Mouse (Mus musculus) heart, embryonic 14.5 days (tissue): Measurements from ENCODE around the gene Tbx21. TPM values are rescaled to one million over a fixed set of nuclear protein-coding genes. Genes with fewer than 3 reads are reported as not detected.
A peak's percentile ranks its signal among the peaks of the same experiment; 100 is the strongest.

Experiments
- ATAC-seq: fragments of 200-750 bp; cut with Nextera tagmentation; 2 replicates; pipeline ENCODE4 v1.8.0; 2017; ENCODE audit warnings: low read depth, moderate TSS enrichment; ENCODE audit not compliant: insufficient number of reproducible peaks, insufficient read depth, low FRiP score
- H3K27ac ChIP-seq, 2 experiments: fragments of 200-500 bp in 1 of 2; fragments of 300-500 bp in 1 of 2; sonication (generic) in 1 of 2; replicated peaks in 1 of 2; 2 replicates each; pipeline ENCODE4 v1.5.1; 2012 to 2014; ENCODE audit warnings: low read depth in 2 of 2, low read length in 2 of 2, control low read depth in 1 of 2, mild to moderate bottlenecking in 1 of 2, mixed read lengths in 1 of 2; ENCODE audit not compliant: control insufficient read depth in 1 of 2, insufficient read depth in 1 of 2
- H3K27me3 ChIP-seq: fragments of 300-500 bp; sonication (generic); 2 replicates; pipeline ENCODE4 v1.6.1; 2014; ENCODE audit warnings: mild to moderate bottlenecking, low read length, control low read depth; ENCODE audit not compliant: control insufficient read depth, insufficient read depth
- H3K36me3 ChIP-seq: fragments of 300-500 bp; sonication (generic); 2 replicates; pipeline ENCODE4 v1.6.1; 2014; ENCODE audit warnings: mild to moderate bottlenecking, control low read depth, low read length, mixed read lengths; ENCODE audit not compliant: control insufficient read depth, insufficient read depth
- H3K4me1 ChIP-seq, 2 experiments: fragments of 200-500 bp in 1 of 2; fragments of 300-500 bp in 1 of 2; sonication (generic) in 1 of 2; 2 replicates each; pipeline ENCODE4 v1.6.1; 2012 to 2014; ENCODE audit warnings: low read length in 2 of 2, control low read depth in 1 of 2, mixed read lengths in 1 of 2; ENCODE audit not compliant: control insufficient read depth in 2 of 2, insufficient read depth in 2 of 2
- H3K4me2 ChIP-seq: fragments of 300-500 bp; sonication (generic); 2 replicates; pipeline ENCODE4 v1.6.1; 2014; ENCODE audit warnings: mild to moderate bottlenecking, low read length
- H3K4me3 ChIP-seq, 2 experiments: fragments of 200-500 bp in 1 of 2; fragments of 300-500 bp in 1 of 2; sonication (generic) in 1 of 2; 2 replicates each; pipeline ENCODE4 v1.5.1; 2012 to 2014; ENCODE audit warnings: low read length in 2 of 2, mild to moderate bottlenecking in 2 of 2, control low read depth in 1 of 2, low read depth in 1 of 2, moderate library complexity in 1 of 2; ENCODE audit not compliant: control insufficient read depth in 1 of 2, insufficient read depth in 1 of 2
- H3K9ac ChIP-seq: fragments of 300-500 bp; sonication (generic); 2 replicates; pipeline ENCODE4 v1.6.1; 2014; ENCODE audit warnings: mild to moderate bottlenecking, low read length
- H3K9me3 ChIP-seq: fragments of 300-500 bp; sonication (generic); 2 replicates; pipeline ENCODE4 v1.6.1; 2016; ENCODE audit warnings: low read length, control low read depth; ENCODE audit not compliant: control insufficient read depth
- WGBS: fragments of 180-500 bp; shearing (Covaris S2); extraction: QIAGEN DNeasy Blood & Tissue Kit; methylation state at CpG from one replicate; pipeline ENCODE4 v1.1.7; 2014; 5-methylcytosine and 5-hydroxymethylcytosine counted together
- polyA plus RNA-seq: library from polyadenylated mRNA; unstranded; fragments of >200 nt; fragmentation: Nextera tagmentation; extraction: Ambion mirVana; gene quantifications from 2 replicates; pipeline ENCODE4 v1.2.1, GENCODE M21; 2014

Tbx21 gene
- polyA plus RNA-seq: 0.08 TPM in 1 of 2 replicates, not detected in the other

- H3K27me3 ChIP-seq: peaks cover 70% of the 10 kb centered on the region
- H3K9ac ChIP-seq: peak within 1 kb of the TSS; percentile 30; the same call in 1 of the 2 replicates
- H3K4me3 ChIP-seq: peak within 1 kb of the TSS; percentile 35 to 46
- H3K36me3 ChIP-seq: no peaks in the 10 kb centered on the region
- under 1% methylated on average over 76 of the region's 87 CpGs for WGBS
- H3K9me3 ChIP-seq: no peaks in the 10 kb centered on the region
- no peak within 1 kb of the TSS for H3K27ac ChIP-seq
- H3K4me1 ChIP-seq: peaks cover 2 to 17% of the 10 kb centered on the region in 2 experiments; a peak in 3 of 4 replicates
- H3K4me2 ChIP-seq: peak within 1 kb of the TSS; percentile 76
- no peak for ATAC-seq
Measured at GRCm38 (mm10) chr11:97114671-97115601, at the start of gene Tbx21. Gene Tbx21, minus strand, starts transcription at chr11:97115331.

GRCm38 (mm10) chr11:97160341-97160740 is 45.2 kb upstream of the Tbx21 start:
- H3K9ac ChIP-seq: no peak overlapping the region
- ATAC-seq: no peak
- H3K4me2 ChIP-seq: no peak overlapping the region
- H3K9me3 ChIP-seq: no peaks in the 10 kb centered on the region
- WGBS: 49% methylated on average over 6 of the region's 6 CpGs
- no peak overlapping the region for H3K27ac ChIP-seq
- H3K4me3 ChIP-seq: no peak overlapping the region
- no peaks in the 10 kb centered on the region for H3K27me3 ChIP-seq
- H3K4me1 ChIP-seq: no peaks in the 10 kb centered on the region
- peaks cover 89% of the 10 kb centered on the region for H3K36me3 ChIP-seq

GRCm38 (mm10) chr11:97156999-97157398 is 41.9 kb upstream of the Tbx21 start:
- Histone ChIP-seq H3K9me3 (no peaks in the 10 kb centered on the region), H3K4me1 (peaks cover 8 to 9% of the 10 kb centered on the region in 2 experiments), H3K36me3 (peaks cover 55% of the 10 kb centered on the region), H3K27me3 (no peaks in the 10 kb centered on the region), H3K9ac (no peak overlapping the region), H3K27ac (no peak overlapping the region), H3K4me3 (no peak overlapping the region), H3K4me2 (no peak overlapping the region)
- WGBS: 69% methylated on average over 7 of the region's 7 CpGs
- no peak for ATAC-seq

- H3K4me1 ChIP-seq: peaks cover 19 to 25% of the 10 kb centered on the region in 2 experiments
- peaks cover 13% of the 10 kb centered on the region for H3K36me3 ChIP-seq
- no peak overlapping the region for H3K27ac ChIP-seq
- no peak overlapping the region for H3K4me3 ChIP-seq
- ATAC-seq: no peak
- 21% methylated on average over 10 of the region's 10 CpGs for WGBS
- no peaks in the 10 kb centered on the region for H3K27me3 ChIP-seq
- no peaks in the 10 kb centered on the region for H3K9me3 ChIP-seq
- no peak overlapping the region for H3K4me2 ChIP-seq
- H3K9ac ChIP-seq: no peak overlapping the region
Measured at GRCm38 (mm10) chr11:97152662-97153287, 37.6 kb upstream of the Tbx21 start.

GRCm38 (mm10) chr11:97152023-97152426 is 36.9 kb upstream of the Tbx21 start:
- Histone ChIP-seq H3K4me3 (peak overlapping the region; percentile 48 to 75), H3K9ac (peak overlapping the region; percentile 80; the same call in 1 of the 2 replicates), H3K4me1 (peaks cover 19 to 25% of the 10 kb centered on the region in 2 experiments), H3K4me2 (peak overlapping the region; percentile 95), H3K27me3 (no peaks in the 10 kb centered on the region), H3K9me3 (no peaks in the 10 kb centered on the region), H3K27ac (no peak overlapping the region), H3K36me3 (peaks cover 12% of the 10 kb centered on the region)
- 2% methylated on average over 11 of the region's 11 CpGs for WGBS
- no peak for ATAC-seq

GRCm38 (mm10) chr11:97151343-97151801 is 36.2 kb upstream of the Tbx21 start, which contains the start of gene Tbkbp1:
Gene Tbkbp1, minus strand, starts transcription at chr11:97151495.
- Histone ChIP-seq H3K27ac (peak within 1 kb of the TSS; percentile 79 to 88), H3K9ac (peak within 1 kb of the TSS; percentile 80), H3K4me2 (peak within 1 kb of the TSS; percentile 95), H3K9me3 (no peaks in the 10 kb centered on the region), H3K36me3 (peaks cover 12% of the 10 kb centered on the region), H3K4me3 (peak within 1 kb of the TSS; percentile 48 to 75), H3K4me1 (peaks cover 19 to 27% of the 10 kb centered on the region in 2 experiments), H3K27me3 (no peaks in the 10 kb centered on the region)
- no peak for ATAC-seq
- WGBS: under 1% methylated on average over 30 of the region's 64 CpGs
